Mouse (Mus musculus) testis, adult 2 months (tissue): ENCODE measurements at regions not wholly inside any gene's neighbourhood (a gene's known extent, or its start where the extent isn't known, plus 50 kb on each side); places are given as distances from the start of the nearest gene placed in this dataset.

ENCODE experiments used
- H3K27ac ChIP-seq: fragments of 200-500 bp; 2 replicates; pipeline ENCODE4 v1.5.1; 2012; ENCODE audit warnings: low read depth, low read length; ENCODE audit not compliant: control insufficient read depth, insufficient read depth
- H3K27me3 ChIP-seq: fragments of 200-500 bp; 2 replicates; pipeline ENCODE4 v1.6.1; 2012; ENCODE audit warnings: mild to moderate bottlenecking, low read length, moderate library complexity; ENCODE audit not compliant: control insufficient read depth, insufficient read depth
- H3K36me3 ChIP-seq: fragments of 200-500 bp; 2 replicates; pipeline ENCODE4 v1.6.1; 2012; ENCODE audit warnings: mild to moderate bottlenecking, low read length; ENCODE audit not compliant: control insufficient read depth, insufficient read depth
- H3K4me1 ChIP-seq: fragments of 200-500 bp; 2 replicates; pipeline ENCODE4 v1.6.1; 2012; ENCODE audit warnings: low read length; ENCODE audit not compliant: control insufficient read depth, insufficient read depth
- H3K4me3 ChIP-seq: fragments of 200-500 bp; 2 replicates; pipeline ENCODE4 v1.5.1; 2012; ENCODE audit warnings: low read depth, mild to moderate bottlenecking, low read length, moderate library complexity, mixed read lengths; ENCODE audit not compliant: control insufficient read depth
- CTCF ChIP-seq: fragments of 200-500 bp; IDR thresholded peaks from 2 replicates; pipeline ENCODE4 v1.5.1; 2012; ENCODE audit warnings: low read depth, mild to moderate bottlenecking, inconsistent platforms, low read length, moderate library complexity; ENCODE audit not compliant: control insufficient read depth, insufficient read depth, insufficient replicate concordance
- POLR2A ChIP-seq: fragments of 200-500 bp; IDR thresholded peaks from 2 replicates; pipeline ENCODE4 v1.6.1; 2012; ENCODE audit warnings: low read depth, mild to moderate bottlenecking, inconsistent platforms, low read length, moderate library complexity; ENCODE audit not compliant: control insufficient read depth

GRCm38 (mm10) chr7:40052255-40052654 is 534.7 kb downstream of the Zfp619 start:
- Histone ChIP-seq H3K4me3 (no peak overlapping the region), H3K27me3 (no peaks in the 10 kb centered on the region), H3K27ac (no peak overlapping the region), H3K36me3 (no peaks in the 10 kb centered on the region), H3K4me1 (no peaks in the 10 kb centered on the region)
- no peak for TF ChIP-seq CTCF
- no peak for TF ChIP-seq POLR2A

DNA sequence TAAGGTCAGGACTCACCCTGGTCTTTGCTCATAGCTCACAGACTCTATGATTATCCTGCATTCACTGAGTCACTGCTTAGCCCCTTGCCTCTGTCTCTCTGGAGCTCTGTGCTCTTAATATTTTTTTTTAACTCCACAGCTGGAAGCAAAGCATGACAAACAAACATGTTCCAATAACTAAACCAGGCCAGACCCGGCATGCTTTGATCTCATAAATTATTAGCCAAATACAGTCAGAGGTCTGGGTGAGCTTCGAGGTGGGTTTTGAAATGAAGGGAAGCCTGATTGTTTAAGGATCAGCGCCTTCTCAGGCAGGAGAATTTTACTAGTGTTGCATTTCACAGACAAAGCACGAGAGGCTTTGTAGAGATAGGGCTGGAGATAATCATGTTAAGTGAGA is 541.3 kb downstream of the Zfp619 start:
- H3K4me3 ChIP-seq: no peak overlapping the region
- no peaks in the 10 kb centered on the region for H3K36me3 ChIP-seq
- no peak overlapping the region for H3K27ac ChIP-seq
- no peaks in the 10 kb centered on the region for H3K27me3 ChIP-seq
- H3K4me1 ChIP-seq: no peaks in the 10 kb centered on the region
- TF ChIP-seq CTCF (no peak), POLR2A (no peak)

- no peak overlapping the region for H3K27ac ChIP-seq
- no peaks in the 10 kb centered on the region for H3K4me1 ChIP-seq
- no peaks in the 10 kb centered on the region for H3K36me3 ChIP-seq
- no peak overlapping the region for H3K4me3 ChIP-seq
- no peaks in the 10 kb centered on the region for H3K27me3 ChIP-seq
- TF ChIP-seq POLR2A: no peak
- TF ChIP-seq CTCF: no peak
Measured at GRCm38 (mm10) chr7:40064631-40065030, 547.1 kb downstream of the Zfp619 start.

- Histone ChIP-seq H3K27me3 (no peaks in the 10 kb centered on the region), H3K4me3 (no peak overlapping the region), H3K27ac (no peak overlapping the region), H3K36me3 (no peaks in the 10 kb centered on the region), H3K4me1 (no peaks in the 10 kb centered on the region)
- TF ChIP-seq CTCF: no peak
- no peak for TF ChIP-seq POLR2A
Measured at GRCm38 (mm10) chr7:40065526-40065925, 548.0 kb downstream of the Zfp619 start.

GRCm38 (mm10) chr7:40067378-40067777 is 549.8 kb downstream of the Zfp619 start:
- H3K4me1 ChIP-seq: no peaks in the 10 kb centered on the region
- H3K36me3 ChIP-seq: no peaks in the 10 kb centered on the region
- no peak overlapping the region for H3K27ac ChIP-seq
- TF ChIP-seq CTCF (no peak), POLR2A (no peak)
- no peaks in the 10 kb centered on the region for H3K27me3 ChIP-seq
- H3K4me3 ChIP-seq: no peak overlapping the region

GRCm38 (mm10) chr7:40071313-40071712 is 553.7 kb downstream of the Zfp619 start:
- H3K27ac ChIP-seq: no peak overlapping the region
- no peaks in the 10 kb centered on the region for H3K27me3 ChIP-seq
- no peaks in the 10 kb centered on the region for H3K4me1 ChIP-seq
- no peak overlapping the region for H3K4me3 ChIP-seq
- no peaks in the 10 kb centered on the region for H3K36me3 ChIP-seq
- TF ChIP-seq POLR2A: no peak
- no peak for TF ChIP-seq CTCF

- Histone ChIP-seq H3K27ac (no peak overlapping the region), H3K4me3 (no peak overlapping the region), H3K36me3 (no peaks in the 10 kb centered on the region), H3K4me1 (no peaks in the 10 kb centered on the region), H3K27me3 (no peaks in the 10 kb centered on the region)
- TF ChIP-seq POLR2A (no peak), CTCF (no peak)
Measured at GRCm38 (mm10) chr7:40072478-40072877, 554.9 kb downstream of the Zfp619 start.

DNA sequence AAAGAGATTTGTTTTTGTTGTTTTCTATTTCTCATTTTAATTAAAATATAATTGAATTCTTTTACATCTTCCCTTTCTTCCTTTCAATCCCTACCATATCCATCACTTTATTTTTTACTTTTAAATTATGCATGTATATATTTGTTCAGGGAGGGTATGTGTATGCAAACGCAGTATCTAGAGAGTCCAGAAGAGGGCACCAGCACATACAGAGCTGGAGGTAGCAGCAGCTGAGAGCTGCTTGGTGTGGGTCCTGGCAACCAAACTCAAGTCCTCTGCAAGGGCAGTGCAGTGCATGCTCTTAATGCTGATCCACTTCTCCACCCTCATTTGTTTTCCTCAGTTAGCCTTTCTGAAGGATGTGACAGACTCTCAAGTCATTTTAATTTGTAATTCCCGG is 568.7 kb downstream of the Zfp619 start:
- Histone ChIP-seq H3K4me3 (no peak overlapping the region), H3K27me3 (no peaks in the 10 kb centered on the region), H3K27ac (no peak overlapping the region), H3K4me1 (no peaks in the 10 kb centered on the region), H3K36me3 (no peaks in the 10 kb centered on the region)
- no peak for TF ChIP-seq POLR2A
- peak; percentile 16; the same call in 1 of the 2 replicates for TF ChIP-seq CTCF
